Mouse (Mus musculus) hindbrain, embryonic 14.5 days (tissue): Measurements from ENCODE around the gene 3110001I22Rik. TPM values are rescaled to one million over a fixed set of nuclear protein-coding genes. Genes with fewer than 3 reads are reported as not detected.

ENCODE experiments used
- ATAC-seq: fragments of 200-750 bp; cut with Nextera tagmentation; 2 replicates; pipeline ENCODE4 v1.8.0; 2017; ENCODE audit warnings: moderate number of reproducible peaks, mild to moderate bottlenecking, moderate TSS enrichment, moderate library complexity; ENCODE audit not compliant: low FRiP score
- DNase-seq: peaks from one replicate; pipeline ENCODE4 v3.0.0-alpha.2; 2015; ENCODE audit warnings: low spot score
- H3K27ac ChIP-seq: fragments of 300-500 bp; sonication (generic); 2 replicates; pipeline ENCODE4 v1.5.1; 2014; ENCODE audit warnings: mild to moderate bottlenecking, moderate library complexity
- H3K27me3 ChIP-seq: fragments of 300-500 bp; sonication (generic); 2 replicates; pipeline ENCODE4 v1.6.1; 2014; ENCODE audit warnings: mild to moderate bottlenecking, low read length, mixed read lengths; ENCODE audit not compliant: control insufficient read depth, insufficient read depth
- H3K36me3 ChIP-seq: fragments of 300-500 bp; sonication (generic); replicated peaks from 2 replicates; pipeline ENCODE4 v1.6.1; 2014; ENCODE audit not compliant: control insufficient read depth, insufficient read depth
- H3K4me1 ChIP-seq: fragments of 300-500 bp; sonication (generic); replicated peaks from 2 replicates; pipeline ENCODE4 v1.6.1; 2014; ENCODE audit warnings: antibody characterized with exemption, low read length, mixed read lengths; ENCODE audit not compliant: control insufficient read depth, insufficient read depth
- H3K4me2 ChIP-seq: fragments of 300-500 bp; sonication (generic); replicated peaks from 2 replicates; pipeline ENCODE4 v1.6.1; 2014; ENCODE audit warnings: mild to moderate bottlenecking, moderate library complexity
- H3K4me3 ChIP-seq: fragments of 300-500 bp; sonication (generic); replicated peaks from 2 replicates; pipeline ENCODE4 v1.5.1; 2014; ENCODE audit warnings: mild to moderate bottlenecking, low read length
- H3K9ac ChIP-seq: fragments of 300-500 bp; sonication (generic); 2 replicates; pipeline ENCODE4 v1.6.1; 2014
- H3K9me3 ChIP-seq: fragments of 300-500 bp; sonication (generic); 2 replicates; pipeline ENCODE4 v1.6.1; 2016; ENCODE audit warnings: low read length; ENCODE audit not compliant: control insufficient read depth
- WGBS: fragments of 180-500 bp; shearing (Covaris S2); extraction: QIAGEN DNeasy Blood & Tissue Kit; methylation state at CpG from one replicate; pipeline ENCODE4 v1.1.7; 2014; 5-methylcytosine and 5-hydroxymethylcytosine counted together
- polyA plus RNA-seq: library from polyadenylated mRNA; unstranded; fragments of >200 nt; fragmentation: Nextera tagmentation; extraction: Ambion mirVana; gene quantifications from 2 replicates; pipeline ENCODE4 v1.2.1, GENCODE M21; 2014

3110001I22Rik gene
- polyA plus RNA-seq, 1 experiment from 2014 or later, result 7.2 TPM

DNA sequence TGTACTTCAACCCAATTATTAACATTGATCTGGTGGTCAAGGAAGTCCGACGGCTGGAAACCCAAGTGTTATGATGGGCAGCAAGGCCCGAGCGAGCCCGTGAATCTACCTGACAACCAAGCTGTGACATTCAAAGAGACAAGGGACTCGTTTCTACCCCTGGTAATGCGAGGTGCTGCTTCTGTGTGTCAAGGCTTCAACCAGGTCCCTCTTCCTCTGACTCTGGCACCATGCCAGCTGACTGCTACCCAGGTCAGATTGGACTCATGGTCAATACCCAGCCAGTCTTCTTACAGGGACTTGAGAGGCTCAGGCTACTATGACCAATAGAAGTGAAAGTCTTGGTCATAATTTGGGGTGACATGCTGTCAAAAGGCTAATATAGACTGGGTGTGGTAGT, 30.5 kb downstream of the 3110001I22Rik start:
- no peak for ATAC-seq
- H3K27ac ChIP-seq, result no peak overlapping the region
- H3K4me2 ChIP-seq, result no peak overlapping the region
- H3K9ac ChIP-seq, result no peak overlapping the region
- H3K27me3 ChIP-seq, result no peaks in the 10 kb centered on the region
- H3K4me1 ChIP-seq, result no peaks in the 10 kb centered on the region
- peaks cover 68% of the 10 kb centered on the region for H3K36me3 ChIP-seq
- no peaks in the 10 kb centered on the region for H3K9me3 ChIP-seq
- 96% methylated on average over 7 of the region's 7 CpGs for WGBS
- DNase-seq, result no peak
- H3K4me3 ChIP-seq, result no peak overlapping the region

DNA sequence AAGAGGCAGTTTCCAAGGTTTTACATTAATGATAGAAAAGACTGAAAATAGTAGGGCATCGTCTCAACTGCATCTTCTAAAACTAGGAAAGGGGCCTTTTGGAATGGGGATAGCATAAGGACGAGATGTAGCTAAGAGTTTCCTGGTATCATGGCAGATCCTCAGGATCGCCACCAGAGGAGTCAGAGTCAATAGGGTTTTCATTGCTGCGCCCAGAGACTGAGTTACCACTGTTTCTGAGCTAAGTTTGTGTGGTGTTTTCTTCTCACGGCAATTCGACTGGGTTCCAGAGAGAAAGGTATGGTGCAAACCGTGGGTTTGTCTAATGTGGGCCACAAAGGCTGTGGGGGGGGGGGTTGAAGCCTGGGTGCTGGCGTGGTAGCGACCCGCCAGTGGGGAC, 32.9 kb downstream of the 3110001I22Rik start:
- Histone ChIP-seq H3K4me3 (no peak overlapping the region), H3K27me3 (no peaks in the 10 kb centered on the region), H3K4me1 (no peaks in the 10 kb centered on the region), H3K9me3 (no peaks in the 10 kb centered on the region), H3K9ac (no peak overlapping the region), H3K36me3 (peaks cover 43% of the 10 kb centered on the region), H3K4me2 (no peak overlapping the region), H3K27ac (no peak overlapping the region)
- ATAC-seq (no peak), DNase-seq (no peak)
- WGBS, result 94% methylated on average over 10 of the region's 10 CpGs

DNA sequence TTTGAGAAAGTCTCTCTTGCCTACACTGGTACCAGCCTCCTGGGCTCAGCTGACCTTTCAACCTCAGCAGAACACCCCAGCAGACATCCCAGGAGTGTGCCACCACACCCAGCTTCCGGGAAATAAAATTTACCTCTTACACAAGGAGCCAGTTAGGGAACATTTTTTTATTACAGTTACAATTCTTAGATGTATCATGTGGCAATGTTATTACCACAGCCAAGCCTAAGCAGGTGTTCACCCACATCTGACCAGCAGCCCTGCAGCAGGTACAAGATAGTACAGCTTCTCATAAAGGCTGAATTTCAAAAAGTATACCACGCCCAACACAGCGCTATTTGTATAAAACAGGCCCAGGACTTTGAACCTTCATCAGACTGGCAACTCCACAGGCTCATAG, 43.2 kb downstream of the 3110001I22Rik start:
- H3K27me3 ChIP-seq, result no peaks in the 10 kb centered on the region
- H3K36me3 ChIP-seq, result no peaks in the 10 kb centered on the region
- H3K9ac ChIP-seq, result no peak overlapping the region
- ATAC-seq (no peak), DNase-seq (no peak)
- H3K4me2 ChIP-seq, result no peak overlapping the region
- no peaks in the 10 kb centered on the region for H3K9me3 ChIP-seq
- WGBS, result 91% methylated on average over 3 of the region's 3 CpGs
- no peak overlapping the region for H3K27ac ChIP-seq
- no peak overlapping the region for H3K4me3 ChIP-seq
- no peaks in the 10 kb centered on the region for H3K4me1 ChIP-seq

DNA sequence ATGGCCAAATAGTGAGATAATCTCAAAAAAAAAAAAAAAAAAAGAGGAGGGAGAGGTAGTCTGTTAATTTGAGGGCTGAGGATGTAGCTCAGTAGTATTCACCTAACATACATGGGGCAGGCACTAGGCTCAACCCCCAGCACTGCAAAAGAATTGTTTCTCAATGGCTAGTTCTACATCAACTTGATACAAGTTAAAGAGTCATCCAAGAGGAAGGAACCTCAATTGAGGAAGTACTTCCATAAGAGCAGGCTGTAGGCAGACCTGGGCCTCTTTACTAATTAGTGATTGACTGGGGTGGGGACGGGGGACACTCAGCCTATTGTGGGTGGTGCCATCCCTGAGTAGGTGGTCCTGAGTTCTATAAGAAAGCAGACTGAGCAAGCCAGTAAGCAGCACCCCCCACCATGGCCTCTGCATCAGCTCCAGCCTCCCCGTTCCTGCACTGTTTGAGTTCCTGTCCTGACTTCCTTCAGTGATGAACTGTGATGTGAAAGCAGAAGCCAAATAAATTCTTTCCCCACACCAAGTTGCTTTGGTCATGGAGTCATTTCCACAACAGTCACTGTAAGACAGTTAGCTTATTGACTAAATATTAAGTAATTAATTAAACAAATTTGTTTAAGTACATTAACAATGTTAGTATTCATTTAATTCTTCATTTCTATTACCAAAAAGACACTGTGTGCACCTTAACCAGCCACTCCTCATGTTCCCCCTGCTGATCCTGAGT, 45.3 kb downstream of the 3110001I22Rik start:
- no peak for DNase-seq
- WGBS, result 90% methylated on average over 2 of the region's 2 CpGs
- no peak overlapping the region for H3K4me3 ChIP-seq
- no peaks in the 10 kb centered on the region for H3K36me3 ChIP-seq
- H3K9ac ChIP-seq, result no peak overlapping the region
- no peaks in the 10 kb centered on the region for H3K4me1 ChIP-seq
- no peaks in the 10 kb centered on the region for H3K27me3 ChIP-seq
- no peak for ATAC-seq
- H3K27ac ChIP-seq, result no peak overlapping the region
- H3K4me2 ChIP-seq, result no peak overlapping the region
- H3K9me3 ChIP-seq, result no peaks in the 10 kb centered on the region

DNA sequence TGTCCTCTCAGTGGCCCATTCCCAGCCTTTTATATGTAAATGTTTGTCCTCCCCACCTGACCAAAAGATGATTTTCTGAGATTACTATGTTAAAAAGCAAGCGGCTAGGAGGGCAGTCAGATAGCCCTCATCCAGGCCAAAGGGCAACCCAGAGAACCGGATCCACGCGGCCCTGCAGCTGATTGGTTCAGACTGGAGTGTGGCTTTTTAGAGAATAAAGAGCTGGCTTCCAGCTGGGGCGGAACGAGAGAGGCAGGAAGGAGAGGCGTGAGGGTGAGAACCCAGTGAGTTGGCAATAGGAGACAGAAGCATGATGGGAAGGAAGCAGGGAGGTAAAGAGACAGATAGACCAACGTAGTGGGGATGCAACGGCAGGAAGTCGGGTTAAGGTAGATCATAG, 51.2 kb downstream of the 3110001I22Rik start:
- 34% methylated on average over 10 of the region's 10 CpGs for WGBS
- H3K9me3 ChIP-seq, result no peaks in the 10 kb centered on the region
- no peak overlapping the region for H3K27ac ChIP-seq
- H3K9ac ChIP-seq, result no peak overlapping the region
- H3K27me3 ChIP-seq, result no peaks in the 10 kb centered on the region
- H3K4me2 ChIP-seq, result no peak overlapping the region
- H3K4me1 ChIP-seq, result no peaks in the 10 kb centered on the region
- ATAC-seq, result no peak
- no peaks in the 10 kb centered on the region for H3K36me3 ChIP-seq
- no peak for DNase-seq
- no peak overlapping the region for H3K4me3 ChIP-seq

DNA sequence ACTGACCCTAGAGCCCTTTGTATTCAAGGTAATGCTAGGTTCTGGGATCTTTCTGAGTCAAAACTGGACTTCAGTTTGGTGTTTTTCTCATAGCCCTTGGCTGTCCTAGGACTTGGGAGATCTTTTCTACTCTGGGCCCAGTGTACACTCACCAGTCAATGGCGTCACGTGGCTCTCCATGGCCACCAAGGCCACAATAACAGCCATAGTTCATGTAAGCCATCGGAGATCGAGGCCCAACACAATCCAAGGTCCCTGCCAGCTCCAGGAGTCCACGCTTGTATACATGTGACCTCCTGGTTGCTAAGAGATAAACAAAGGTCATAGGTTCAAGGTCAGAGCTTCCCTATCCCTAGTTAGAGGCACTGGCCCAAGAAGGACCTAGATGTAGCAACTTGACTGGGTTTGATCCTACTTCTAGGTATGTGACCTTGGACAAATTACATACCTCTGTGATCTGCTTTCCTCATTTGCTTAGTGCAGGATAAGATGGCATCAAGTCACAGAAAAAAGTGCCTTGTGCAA, 56.1 kb downstream of the 3110001I22Rik start:
- H3K36me3 ChIP-seq, result no peaks in the 10 kb centered on the region
- WGBS, result 87% methylated on average over 5 of the region's 5 CpGs
- peaks cover 5% of the 10 kb centered on the region; the same call in 1 of the 2 replicates for H3K4me1 ChIP-seq
- no peak overlapping the region for H3K4me3 ChIP-seq
- H3K9ac ChIP-seq, result no peak overlapping the region
- ATAC-seq (no peak), DNase-seq (no peak)
- H3K27ac ChIP-seq, result no peak overlapping the region
- H3K27me3 ChIP-seq, result no peaks in the 10 kb centered on the region
- H3K9me3 ChIP-seq, result no peaks in the 10 kb centered on the region
- no peak overlapping the region for H3K4me2 ChIP-seq

Other genes with a start within 250 kb of the 3110001I22Rik start
- 27.9 and 30.6 TPM in 2 replicates for gene Parn, start 3.8 kb upstream of the 3110001I22Rik start, polyA plus RNA-seq
- 47.8 and 50.4 TPM in 2 replicates for gene Bfar, start 71 bp upstream of the 3110001I22Rik start, polyA plus RNA-seq
- gene Pla2g10, start 59.1 kb downstream of the 3110001I22Rik start, polyA plus RNA-seq, result 0.35 TPM in 1 of 2 replicates, not detected in the other
- 81.3 and 93.1 TPM in 2 replicates for gene Rrn3, start 108.8 kb downstream of the 3110001I22Rik start, polyA plus RNA-seq
- 193 and 199 TPM in 2 replicates for gene Ntan1, start 146.9 kb downstream of the 3110001I22Rik start, polyA plus RNA-seq
- 74.3 and 79.0 TPM in 2 replicates for gene Pdxdc1, start 231.2 kb downstream of the 3110001I22Rik start, polyA plus RNA-seq
- 34.9 and 43.0 TPM in 2 replicates for gene Mpv17l, start 231.2 kb downstream of the 3110001I22Rik start, polyA plus RNA-seq